Mouse (Mus musculus) erythroblast, embryonic 14.5 days (primary cell): ENCODE measurements around the gene Vwa3b. TPM values are rescaled to one million over a fixed set of nuclear protein-coding genes. Genes with fewer than 3 reads are reported as not detected.

ENCODE experiments used
- H3K27me3 ChIP-seq: 2 replicates; pipeline ENCODE4 v1.6.1; 2012; ENCODE audit warnings: inconsistent platforms; ENCODE audit not compliant: control insufficient read depth
- H3K36me3 ChIP-seq: 2 replicates; pipeline ENCODE4 v1.6.1; 2012; ENCODE audit warnings: mild to moderate bottlenecking, inconsistent platforms; ENCODE audit not compliant: control insufficient read depth
- H3K4me1 ChIP-seq: 2 replicates; pipeline ENCODE4 v1.6.1; 2012; ENCODE audit warnings: inconsistent platforms; ENCODE audit not compliant: control insufficient read depth
- H3K4me3 ChIP-seq: replicated peaks from 2 replicates; pipeline ENCODE3; 2012; ENCODE audit warnings: moderate library complexity, mild to moderate bottlenecking, inconsistent platforms
- H3K9me3 ChIP-seq: 2 replicates; pipeline ENCODE4 v1.6.1; 2012; ENCODE audit warnings: low read length, inconsistent platforms, mixed read lengths; ENCODE audit not compliant: control insufficient read depth
- GATA1 ChIP-seq: IDR thresholded peaks from 2 replicates; pipeline ENCODE4 v1.6.1; 2012; ENCODE audit warnings: low read length, inconsistent platforms, mixed read lengths
- TAL1 ChIP-seq: IDR thresholded peaks from 3 replicates; pipeline ENCODE4 v1.6.1; 2012; ENCODE audit warnings: low read length, inconsistent platforms, mixed read lengths
- polyA plus RNA-seq: library from polyadenylated mRNA; stranded (reverse); fragments of >175 nt; gene quantifications from 2 replicates; pipeline ENCODE4 v1.2.3, GENCODE M21; 2012

The Vwa3b gene
- not detected in 2 replicates for polyA plus RNA-seq

DNA sequence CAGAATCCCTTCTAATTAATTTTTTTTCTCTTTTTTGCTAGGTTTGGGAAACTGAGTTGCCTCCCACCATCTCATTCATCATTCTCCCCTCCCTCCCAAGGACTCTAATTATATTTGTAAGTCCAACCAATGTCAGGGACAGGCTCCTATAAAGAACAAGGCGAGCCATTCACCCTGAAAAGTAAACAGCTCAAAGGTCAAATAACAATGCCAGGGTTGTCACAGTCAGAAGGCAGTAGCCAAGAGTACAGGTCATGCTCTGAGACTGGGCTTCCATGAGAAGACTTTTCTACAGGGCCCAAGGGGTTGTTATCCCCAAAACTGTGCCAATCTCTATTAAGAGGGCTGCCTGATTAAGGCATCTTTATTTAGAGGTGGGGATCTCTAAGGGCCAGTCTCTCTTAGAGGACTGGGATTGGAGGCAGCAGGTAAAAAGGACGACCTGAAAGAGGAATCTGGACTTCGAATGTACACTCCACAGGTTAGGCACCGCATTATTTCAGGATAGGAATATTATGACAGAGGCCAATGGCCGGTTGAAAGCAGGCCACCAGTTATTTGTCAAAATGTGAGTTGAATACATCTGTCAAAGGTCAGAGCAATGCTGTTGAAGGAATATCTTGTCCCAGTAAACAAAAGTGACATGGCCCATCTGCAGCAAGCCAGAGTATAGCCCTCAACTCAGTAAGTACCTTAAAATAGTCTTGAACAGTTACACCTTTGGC lies at the start of gene Vwa3b:
Gene Vwa3b, plus strand, starts transcription at position 635 of the 725 bp plus-strand sequence.
- no peak within 1 kb of the TSS for H3K4me3 ChIP-seq
- no peaks in the 10 kb centered on the region for H3K36me3 ChIP-seq
- peaks cover 40% of the 10 kb centered on the region for H3K27me3 ChIP-seq
- H3K9me3 ChIP-seq: no peaks in the 10 kb centered on the region
- H3K4me1 ChIP-seq: peaks cover 6% of the 10 kb centered on the region; the same call in 1 of the 2 replicates
- no peak for TF ChIP-seq TAL1
- no peak for TF ChIP-seq GATA1

DNA sequence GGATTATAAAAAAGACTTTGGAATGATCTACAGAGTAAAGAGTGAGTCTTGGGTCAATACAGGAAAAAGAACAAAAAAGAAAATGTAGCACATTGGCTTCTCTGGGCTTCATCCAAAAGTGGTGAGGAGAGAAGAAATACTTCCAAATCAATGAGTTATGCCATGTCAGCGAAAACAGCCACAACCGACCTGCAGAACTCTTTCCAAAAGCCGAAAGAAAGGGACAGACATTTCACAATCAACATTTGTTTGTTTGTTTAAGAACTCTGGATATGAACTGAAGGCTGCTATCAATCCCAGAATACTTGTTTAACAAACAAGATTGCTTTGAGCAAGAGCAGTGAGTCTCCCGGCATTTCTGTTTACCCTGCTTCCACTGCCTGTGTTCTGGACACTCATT lies 49.6 kb upstream of the Vwa3b start:
- no peaks in the 10 kb centered on the region for H3K4me1 ChIP-seq
- TF ChIP-seq GATA1: no peak
- TF ChIP-seq TAL1: no peak
- H3K27me3 ChIP-seq: no peaks in the 10 kb centered on the region
- H3K9me3 ChIP-seq: peaks cover 2% of the 10 kb centered on the region
- no peak overlapping the region for H3K4me3 ChIP-seq
- no peaks in the 10 kb centered on the region for H3K36me3 ChIP-seq

DNA sequence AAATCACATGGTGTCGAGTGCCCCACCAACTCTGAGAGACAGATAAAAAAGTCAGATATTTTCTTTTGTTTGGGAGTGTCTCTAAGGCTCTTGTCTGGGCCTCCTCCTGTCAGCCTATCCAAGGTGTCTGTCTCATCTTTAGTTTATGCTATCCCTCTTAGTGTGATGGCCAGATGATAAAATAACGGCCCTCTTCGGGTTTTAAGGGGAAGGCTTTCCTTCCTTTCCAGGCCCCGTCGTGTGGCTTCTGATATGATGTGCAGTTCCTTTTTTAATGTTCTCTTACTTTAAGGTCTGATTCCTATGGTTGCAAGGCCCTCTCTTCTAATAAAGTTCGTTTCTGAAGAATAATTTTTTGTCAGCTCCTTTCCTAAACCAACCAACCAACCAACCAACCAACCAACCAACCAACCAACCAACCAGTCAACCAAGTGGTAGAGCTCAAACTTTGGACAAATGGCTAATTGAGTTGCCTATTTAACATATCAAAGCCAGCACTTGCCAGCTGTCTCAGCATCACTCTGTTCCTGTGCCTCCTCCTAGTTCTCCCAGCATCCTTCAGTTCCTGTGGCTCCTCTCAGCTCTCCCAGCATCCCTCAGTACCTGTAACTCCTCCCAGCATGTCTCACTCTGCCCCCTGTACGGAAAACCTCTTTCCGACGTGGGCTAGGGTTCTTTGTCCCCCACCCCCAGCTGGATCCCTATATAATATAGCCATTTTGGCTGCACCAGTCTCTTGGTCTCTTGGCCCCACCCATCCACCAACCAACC lies 44.0 kb upstream of the Vwa3b start:
- Histone ChIP-seq H3K36me3 (no peaks in the 10 kb centered on the region), H3K27me3 (peaks cover 13% of the 10 kb centered on the region), H3K4me3 (no peak overlapping the region), H3K4me1 (no peaks in the 10 kb centered on the region), H3K9me3 (no peaks in the 10 kb centered on the region)
- TF ChIP-seq GATA1 (no peak), TAL1 (no peak)

DNA sequence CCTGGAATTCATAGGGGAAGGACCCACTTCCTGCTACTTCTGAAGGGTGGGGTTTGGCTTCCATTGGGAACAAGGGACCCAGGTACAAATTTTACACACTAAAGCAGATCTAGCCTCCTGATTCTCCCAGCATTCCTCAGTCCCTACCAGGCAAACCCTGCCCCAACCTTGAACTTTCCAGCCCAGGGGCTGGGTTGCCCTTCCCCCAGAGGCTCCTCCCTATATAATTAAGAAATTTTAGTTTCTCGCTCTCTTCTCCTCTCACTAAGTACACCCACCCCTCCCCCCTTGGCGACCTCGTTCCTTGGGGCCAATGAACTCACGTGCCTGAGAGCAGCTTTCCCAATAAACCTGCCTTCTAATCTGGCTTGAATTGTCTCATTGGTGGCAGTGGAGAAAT lies 42.6 kb upstream of the Vwa3b start:
- Histone ChIP-seq H3K4me1 (no peaks in the 10 kb centered on the region), H3K27me3 (peaks cover 14% of the 10 kb centered on the region), H3K9me3 (no peaks in the 10 kb centered on the region), H3K4me3 (no peak overlapping the region), H3K36me3 (no peaks in the 10 kb centered on the region)
- no peak for TF ChIP-seq TAL1
- TF ChIP-seq GATA1: no peak

DNA sequence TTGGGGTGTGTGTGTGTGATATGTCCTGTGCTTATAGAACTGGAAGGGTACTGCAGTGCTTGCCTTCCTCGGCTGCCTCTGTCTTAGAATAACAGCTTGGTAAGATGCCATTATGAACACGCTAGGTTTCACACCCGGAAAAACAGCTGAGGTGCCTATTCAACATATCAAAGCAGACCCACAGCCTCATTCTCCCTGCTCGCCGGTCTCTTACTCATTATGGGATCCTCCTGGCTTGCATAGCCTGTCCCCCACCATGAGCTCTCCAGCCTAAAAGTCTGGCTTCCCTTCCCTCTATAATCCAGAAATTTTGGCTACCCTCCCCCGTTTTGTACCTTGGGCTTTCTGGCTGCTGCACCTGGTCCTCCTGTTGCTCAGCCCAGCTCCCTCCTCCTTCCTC lies 42.0 kb upstream of the Vwa3b start:
- no peak for TF ChIP-seq GATA1
- no peak for TF ChIP-seq TAL1
- Histone ChIP-seq H3K36me3 (no peaks in the 10 kb centered on the region), H3K9me3 (no peaks in the 10 kb centered on the region), H3K4me1 (no peaks in the 10 kb centered on the region), H3K27me3 (peaks cover 14% of the 10 kb centered on the region), H3K4me3 (no peak overlapping the region)

DNA sequence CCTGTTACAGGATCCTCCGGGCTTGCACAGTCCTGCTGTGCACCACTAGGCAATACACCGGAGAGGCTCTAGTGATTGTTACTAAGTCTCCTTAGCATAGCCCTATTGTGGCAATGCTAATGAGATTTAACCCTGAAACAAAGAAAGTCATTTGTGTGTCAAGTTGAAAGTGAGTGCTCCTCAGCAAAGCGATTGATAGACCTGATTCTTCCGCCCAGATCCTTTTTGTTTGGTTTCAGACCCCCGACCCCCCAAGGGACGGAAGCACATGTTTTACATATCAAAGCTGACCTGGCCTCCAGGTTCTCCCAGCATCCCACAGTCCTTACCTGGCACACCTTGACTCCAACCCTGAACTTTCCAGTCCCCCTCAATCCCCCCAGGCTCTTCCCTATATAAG lies 40.5 kb upstream of the Vwa3b start:
- no peaks in the 10 kb centered on the region for H3K4me1 ChIP-seq
- no peak overlapping the region for H3K4me3 ChIP-seq
- no peaks in the 10 kb centered on the region for H3K36me3 ChIP-seq
- H3K27me3 ChIP-seq: peaks cover 14% of the 10 kb centered on the region
- no peaks in the 10 kb centered on the region for H3K9me3 ChIP-seq
- TF ChIP-seq TAL1 (no peak), GATA1 (no peak)

DNA sequence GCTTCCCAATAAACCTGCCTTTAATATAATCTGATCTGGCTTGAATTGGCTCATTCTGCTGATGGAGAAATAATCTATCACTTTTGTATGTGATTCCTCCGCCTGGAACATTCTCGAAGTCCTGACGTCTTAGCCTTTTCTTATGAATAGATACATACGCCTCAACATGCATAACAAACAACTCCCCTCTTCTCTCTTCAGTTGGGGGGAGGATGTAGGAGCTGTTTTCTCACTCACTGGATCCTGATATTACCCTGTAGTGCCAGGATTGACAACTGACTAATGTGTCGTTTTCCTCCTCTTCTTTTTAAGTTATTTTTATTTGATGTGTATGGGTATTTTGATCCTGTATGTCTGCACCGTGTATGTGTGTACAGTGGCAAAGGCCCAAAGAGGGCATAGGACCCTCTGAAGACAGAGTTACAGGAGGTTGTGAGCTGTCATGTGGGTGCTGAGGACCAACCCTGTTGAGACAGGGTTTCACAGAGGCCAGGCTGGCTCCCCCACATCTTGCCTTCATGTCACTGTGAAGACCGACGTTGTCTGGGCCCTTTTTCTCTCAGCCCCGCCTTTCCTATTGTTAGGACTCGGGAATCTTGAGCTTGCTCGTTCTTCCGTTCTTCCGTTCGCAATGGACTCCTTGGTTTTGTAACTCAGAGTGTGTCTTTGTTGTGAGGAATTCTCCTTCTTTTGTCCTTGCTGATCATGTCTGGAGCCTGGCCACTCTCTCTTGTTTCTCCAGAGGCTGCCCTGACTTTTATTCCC lies 39.8 kb upstream of the Vwa3b start:
- H3K4me3 ChIP-seq: no peak overlapping the region
- peaks cover 14% of the 10 kb centered on the region for H3K27me3 ChIP-seq
- no peaks in the 10 kb centered on the region for H3K9me3 ChIP-seq
- no peaks in the 10 kb centered on the region for H3K4me1 ChIP-seq
- H3K36me3 ChIP-seq: no peaks in the 10 kb centered on the region
- no peak for TF ChIP-seq GATA1
- no peak for TF ChIP-seq TAL1

DNA sequence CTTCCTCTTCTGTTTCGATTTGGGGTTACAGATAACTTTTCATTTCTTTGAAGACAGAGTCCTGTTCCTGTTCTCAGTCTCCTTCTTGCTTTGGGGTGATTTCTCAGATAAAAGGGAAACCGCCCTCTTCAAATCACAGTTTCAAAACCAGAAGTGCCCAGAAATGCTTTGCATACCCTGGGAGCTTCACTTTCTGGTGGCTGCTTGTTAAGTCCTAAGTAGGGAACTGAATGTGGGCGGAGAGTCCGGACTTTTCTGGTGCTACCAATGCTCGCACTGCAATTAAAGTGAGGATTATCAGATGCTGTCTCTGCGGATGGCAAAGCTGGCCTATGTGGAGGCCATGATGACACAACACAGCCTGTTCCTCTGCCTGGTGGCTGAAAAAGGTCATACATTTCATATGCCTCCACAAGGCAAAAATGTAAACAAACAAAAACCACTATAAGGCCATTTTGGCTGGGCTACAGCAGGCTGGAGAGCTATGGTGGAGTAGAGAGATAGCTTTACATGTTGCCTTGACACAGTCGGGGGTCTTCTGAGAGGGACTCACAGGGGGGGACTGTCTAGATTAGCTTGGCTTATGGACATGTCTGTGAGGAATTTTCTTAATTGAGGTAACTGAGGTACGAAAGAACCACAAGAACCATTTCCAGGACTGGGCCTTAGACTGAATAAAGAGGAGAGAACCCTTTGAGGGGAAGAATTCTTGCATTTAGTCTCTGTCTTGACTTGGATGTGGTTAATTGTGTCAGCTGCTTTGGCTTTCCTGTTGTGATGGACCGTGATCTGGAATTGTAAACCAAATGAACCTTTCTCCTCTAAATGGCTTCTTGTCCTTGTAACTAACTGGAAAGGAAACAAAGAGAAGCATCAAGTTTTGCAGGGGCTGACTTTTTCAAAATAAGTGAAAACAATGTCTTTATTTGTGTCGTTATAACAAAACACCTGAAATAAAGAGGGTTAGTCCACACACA lies 38.9 kb upstream of the Vwa3b start:
- Histone ChIP-seq H3K27me3 (peaks cover 14% of the 10 kb centered on the region), H3K4me3 (no peak overlapping the region), H3K9me3 (no peaks in the 10 kb centered on the region), H3K4me1 (no peaks in the 10 kb centered on the region), H3K36me3 (no peaks in the 10 kb centered on the region)
- TF ChIP-seq TAL1: no peak
- TF ChIP-seq GATA1: no peak
